Mouse (Mus musculus) G1E (cell line): ENCODE results near the gene Btbd2.

Experiments used
- CTCF ChIP-seq: IDR thresholded peaks from 2 replicates; pipeline ENCODE4 v1.5.1; 2012; ENCODE audit warnings: low read depth, low read length, inconsistent platforms, mixed read lengths
- GATA1 ChIP-seq: IDR thresholded peaks from 2 replicates; pipeline ENCODE4 v1.6.1; 2012; ENCODE audit warnings: borderline replicate concordance, low read length, inconsistent platforms, mixed read lengths

DNA sequence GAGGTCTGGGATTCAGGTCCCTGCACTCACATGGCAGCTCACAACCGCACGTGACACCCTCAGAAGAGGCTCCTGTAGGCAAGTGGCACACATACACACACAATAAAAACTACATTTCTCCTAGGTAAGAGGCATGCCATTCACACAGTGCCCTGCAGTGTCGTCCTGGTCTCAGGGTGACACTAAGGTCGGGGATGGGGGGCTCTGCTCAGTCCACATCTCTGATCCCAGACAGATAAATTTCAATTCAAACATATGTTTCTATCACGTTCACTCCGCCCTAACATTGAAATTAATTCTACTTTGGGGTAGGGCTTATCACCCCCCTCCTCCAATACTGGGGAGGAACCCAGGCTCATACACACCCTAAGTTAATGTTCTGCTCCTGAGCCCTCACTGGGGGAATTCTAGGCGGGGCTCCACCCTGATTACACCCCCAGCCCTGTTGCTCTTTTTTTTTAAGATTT is 43.2 kb upstream of the Btbd2 start:
- no peak for TF ChIP-seq GATA1
- TF ChIP-seq CTCF, result no peak
